In the genomic region with DNA sequence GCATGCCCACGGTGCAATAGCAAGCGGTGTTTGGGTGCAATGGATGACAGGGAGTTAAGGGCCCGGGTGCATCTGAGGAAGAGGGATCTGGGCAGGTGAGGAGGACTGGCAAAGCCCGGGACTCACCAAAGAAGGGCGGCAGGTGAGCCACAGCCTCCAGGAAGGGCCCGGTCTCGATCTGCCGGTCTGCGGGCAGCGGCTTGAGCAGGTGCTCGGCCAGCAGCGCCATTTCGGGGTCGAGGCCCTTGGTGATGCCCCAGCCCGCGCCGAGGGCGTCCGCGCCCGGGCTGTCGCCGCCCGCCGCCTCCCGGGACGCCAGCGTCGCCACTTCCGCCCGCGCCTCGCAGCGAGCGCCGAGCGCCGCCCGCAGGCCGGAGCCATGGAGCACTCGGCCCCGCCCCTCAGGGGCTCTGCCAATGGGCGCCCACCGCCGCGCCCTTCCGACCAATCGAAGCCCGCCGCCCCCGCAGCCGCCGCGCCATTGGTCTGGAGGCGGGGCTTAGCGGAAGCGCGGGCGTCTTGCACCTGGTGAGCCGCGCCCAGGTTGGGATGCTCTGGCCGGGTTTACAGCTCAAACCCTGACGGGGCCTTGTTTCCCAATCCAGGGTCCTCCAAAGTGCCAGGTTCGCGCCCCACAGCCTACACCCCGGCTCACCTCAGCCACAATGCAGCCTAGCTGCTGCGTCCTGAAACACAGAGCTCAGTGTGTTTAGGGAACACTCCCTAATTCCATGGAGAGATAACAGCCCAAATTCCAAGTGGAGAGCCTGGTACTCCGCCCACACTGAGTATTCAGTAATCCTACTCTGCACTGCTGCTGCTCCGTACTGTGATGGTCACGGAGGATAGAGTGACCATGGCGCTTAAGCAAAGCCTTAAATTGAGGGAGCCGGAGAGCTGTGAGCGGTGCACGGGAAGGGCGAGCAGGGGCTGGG, we compare ENCODE assay signal across 8 mouse cellular contexts. TPM values are rescaled to one million over a fixed set of nuclear protein-coding genes. Genes with fewer than 3 reads are reported as not detected.
DNase-seq lines count a peak whose midpoint lies in the region; ATAC-seq and TF ChIP-seq lines count a peak whose summit lies in the region.

A gene (minus strand): TSS at position 352 of the 935 bp plus-strand sequence.

- H3K4me2 ChIP-seq in heart, embryonic 13.5 days, result peak within 1 kb of the TSS; percentile 99
- H3K4me2 ChIP-seq in liver, embryonic 12.5 days, result peak within 1 kb of the TSS; percentile 99
- peak within 1 kb of the TSS; percentile 85 for H3K4me2 ChIP-seq in stomach, embryonic 15.5 days

- no peaks in the 10 kb centered on the region for H3K9me3 ChIP-seq in heart, embryonic 13.5 days
- no peaks in the 10 kb centered on the region for H3K9me3 ChIP-seq in liver, embryonic 12.5 days (replicated peaks)
- H3K9me3 ChIP-seq in stomach, embryonic 15.5 days, result no peaks in the 10 kb centered on the region

- H3K4me3 ChIP-seq in C2C12 (ENCODE audit: insufficient read depth, poor library complexity, severe bottlenecking), result peak within 1 kb of the TSS; percentile 56
- H3K4me3 ChIP-seq in heart, embryonic 13.5 days, result peak within 1 kb of the TSS; percentile 84
- peak within 1 kb of the TSS; percentile 77 for H3K4me3 ChIP-seq in liver, embryonic 12.5 days
- H3K4me3 ChIP-seq in stomach, embryonic 15.5 days (replicated peaks), result peak within 1 kb of the TSS; percentile 69

- TF ChIP-seq CTCF in C2C12 (IDR thresholded peaks at IDR 0.05; ENCODE audit: control insufficient read depth, insufficient read depth, insufficient read length), result peak; percentile 83

- H3K27me3 ChIP-seq in C2C12 (ENCODE audit: control insufficient read depth, insufficient read depth, insufficient read length), result peaks cover 10% of the 10 kb centered on the region
- peaks cover 30% of the 10 kb centered on the region for H3K27me3 ChIP-seq in heart, embryonic 13.5 days (replicated peaks)
- H3K27me3 ChIP-seq in liver, embryonic 12.5 days (replicated peaks), result peaks cover 27% of the 10 kb centered on the region; the same call in 1 of the 2 replicates
- H3K27me3 ChIP-seq in stomach, embryonic 15.5 days (replicated peaks), result no peaks in the 10 kb centered on the region

- H3K79me2 ChIP-seq in C2C12 (ENCODE audit: control insufficient read depth, insufficient read depth), result peaks cover 45% of the 10 kb centered on the region

- H3K27ac ChIP-seq in heart, embryonic 13.5 days (replicated peaks), result no peak within 1 kb of the TSS
- H3K27ac ChIP-seq in liver, embryonic 12.5 days, result peak within 1 kb of the TSS; percentile 74
- peak within 1 kb of the TSS; percentile 55 for H3K27ac ChIP-seq in stomach, embryonic 15.5 days

- peak within 1 kb of the TSS; percentile 91 for H3K9ac ChIP-seq in heart, embryonic 13.5 days
- peak within 1 kb of the TSS; percentile 88 for H3K9ac ChIP-seq in liver, embryonic 12.5 days
- H3K9ac ChIP-seq in stomach, embryonic 15.5 days, result peak within 1 kb of the TSS; percentile 43

- peak within 1 kb of the TSS; percentile 71 for H3ac ChIP-seq in C2C12 (ENCODE audit: control insufficient read depth, insufficient read length, low read depth)

- ATAC-seq in erythroid progenitor cell, adult 5-6 weeks (replicated peaks; ENCODE audit: low FRiP score, poor library complexity, severe bottlenecking), result peak; percentile 97
- peak; percentile 98 for ATAC-seq in heart, embryonic 13.5 days (ENCODE audit: extremely low read depth, insufficient number of reproducible peaks, low FRiP score, low TSS enrichment)
- ATAC-seq in liver, embryonic 12.5 days, result peak; percentile 94
- ATAC-seq in stomach, embryonic 15.5 days (ENCODE audit: insufficient read depth, low FRiP score, low read depth), result peak; percentile 95

- no peaks in the 10 kb centered on the region for H3K36me3 ChIP-seq in C2C12 (ENCODE audit: control insufficient read depth, insufficient read depth)
- H3K36me3 ChIP-seq in heart, embryonic 13.5 days, result no peaks in the 10 kb centered on the region
- 0 out of 2 replicates have a peak, but pooled peaks cover 2% of the 10 kb centered on the region for H3K36me3 ChIP-seq in liver, embryonic 12.5 days
- no peaks in the 10 kb centered on the region for H3K36me3 ChIP-seq in stomach, embryonic 15.5 days

- peaks cover 13% of the 10 kb centered on the region for H3K79me3 ChIP-seq in C2C12 (ENCODE audit: low read depth)

- H3K4me1 ChIP-seq in heart, embryonic 13.5 days, result peaks cover 24% of the 10 kb centered on the region
- peaks cover 46% of the 10 kb centered on the region for H3K4me1 ChIP-seq in liver, embryonic 12.5 days
- H3K4me1 ChIP-seq in stomach, embryonic 15.5 days, result peaks cover 16% of the 10 kb centered on the region; the same call in 1 of the 2 replicates

- WGBS in heart, embryonic 13.5 days, result 2% methylated on average over 62 of the region's 75 CpGs
- WGBS in liver, embryonic 12.5 days (ENCODE audit: insufficient replicate concordance), result 3% methylated on average over 75 of the region's 75 CpGs
- WGBS in stomach, embryonic 15.5 days, result 4% methylated on average over 75 of the region's 75 CpGs

- peak; percentile 79 for DNase-seq in brain, embryonic 18.5 days (ENCODE audit: low read depth, low spot score)
- peak; percentile 96 for DNase-seq in kidney, postnatal 10 days
- peak; percentile 87 to 93 for DNase-seq in natural killer cell, adult 2 months (ENCODE audit: low spot score in 2 of 2)

TF ChIP-seq in C2C12, 6 proteins besides CTCF, POLR2A, EP300 and RAD21:
- no peak for TF ChIP-seq MYOG (IDR thresholded peaks at IDR 0.05; ENCODE audit: control insufficient read depth, extremely low read depth, insufficient read length)
- no peak for TF ChIP-seq FOSL1 (IDR thresholded peaks at IDR 0.05; ENCODE audit: insufficient read depth, low read length, poor library complexity, severe bottlenecking)
- TF ChIP-seq USF1 (IDR thresholded peaks at IDR 0.05; ENCODE audit: low read depth), result no peak
- TF ChIP-seq MAX (IDR thresholded peaks at IDR 0.05), result no peak
- TF ChIP-seq CEBPB (IDR thresholded peaks at IDR 0.05; ENCODE audit: low read depth), result no peak
- no peak for TF ChIP-seq MYOD1 (IDR thresholded peaks at IDR 0.05; ENCODE audit: control insufficient read depth, insufficient read length, low read depth)

RNA-seq across cellular contexts. Expression of the gene that starts here (rescaled TPM):
- 53.8 TPM for polyA plus RNA-seq in C2C12 (2012; fragmentation: generic; extraction: Trizol)
- total RNA-seq in erythroid progenitor cell, adult 5-6 weeks (2015; ENCODE audit: low replicate concordance), result 103 and 104 TPM in 2 replicates
- total RNA-seq in erythroid progenitor cell, adult 5-6 weeks (2017; ENCODE audit: low replicate concordance), result 42.0 and 54.4 TPM in 2 replicates
- 50.5 and 50.8 TPM in 2 replicates for polyA plus RNA-seq in heart, embryonic 13.5 days (2015; fragmentation: Nextera tagmentation; extraction: Ambion mirVana)
- polyA plus RNA-seq in liver, embryonic 12.5 days (2016; fragmentation: Nextera tagmentation; extraction: Ambion mirVana), result 41.9 and 44.0 TPM in 2 replicates
- 123 and 144 TPM in 2 replicates for polyA plus RNA-seq in stomach, embryonic 15.5 days (2015; fragmentation: Nextera tagmentation; extraction: Ambion mirVana)
